In genomic region chr4:52438371-52438885, GRCm38 (mm10) we compare ENCODE assay signal across 8 mouse cellular contexts. TPM values are rescaled to one million over a fixed set of nuclear protein-coding genes. Genes with fewer than 3 reads are reported as not detected.
DNase-seq lines count a peak whose midpoint lies in the region; ATAC-seq lines count a peak whose summit lies in the region.

No protein-coding gene starts in this region.

- H3K4me1 ChIP-seq in kidney, embryonic 16.5 days (ENCODE audit: insufficient read depth, low read length) = peaks cover 8% of the 10 kb centered on the region
- peaks cover 9% of the 10 kb centered on the region for H3K4me1 ChIP-seq in hindbrain, embryonic 13.5 days (replicated peaks)
- peaks cover 8% of the 10 kb centered on the region for H3K4me1 ChIP-seq in midbrain, embryonic 12.5 days

- DNase-seq in kidney, adult 18-20 months = no peak
- peak; percentile 13 for DNase-seq in c-Kit-positive CD71-negative TER-119-negative erythroid progenitor cells, embryonic 14.5 days (ENCODE audit: low read depth)
- DNase-seq in yolk sac, embryonic 10.5 days (ENCODE audit: low spot score) = no peak
- DNase-seq in spleen, adult 18-20 months = no peak
- no peak for DNase-seq in layer of hippocampus, postnatal 36 days

- H3K9me3 ChIP-seq in kidney, embryonic 16.5 days (ENCODE audit: low read length) = no peaks in the 10 kb centered on the region
- H3K9me3 ChIP-seq in hindbrain, embryonic 13.5 days = no peaks in the 10 kb centered on the region
- H3K9me3 ChIP-seq in midbrain, embryonic 12.5 days = no peaks in the 10 kb centered on the region

- H3K27ac ChIP-seq in kidney, embryonic 16.5 days (ENCODE audit: low read length) = peak overlapping the region; percentile 51
- H3K27ac ChIP-seq in hindbrain, embryonic 13.5 days = peak overlapping the region; percentile 87
- peak overlapping the region; percentile 71 for H3K27ac ChIP-seq in midbrain, embryonic 12.5 days (replicated peaks)

- peak overlapping the region; percentile 57 for H3K4me2 ChIP-seq in kidney, embryonic 16.5 days (replicated peaks; ENCODE audit: low read depth, low read length)
- H3K4me2 ChIP-seq in hindbrain, embryonic 13.5 days = peak overlapping the region; percentile 76
- peak overlapping the region; percentile 72 for H3K4me2 ChIP-seq in midbrain, embryonic 12.5 days (replicated peaks)

- peak overlapping the region; percentile 93 for H3K4me3 ChIP-seq in kidney, embryonic 16.5 days (ENCODE audit: low read length)
- peak overlapping the region; percentile 73 for H3K4me3 ChIP-seq in hindbrain, embryonic 13.5 days
- peak overlapping the region; percentile 85 for H3K4me3 ChIP-seq in midbrain, embryonic 12.5 days

- no peaks in the 10 kb centered on the region for H3K27me3 ChIP-seq in kidney, embryonic 16.5 days (ENCODE audit: insufficient read depth, low read length)
- no peaks in the 10 kb centered on the region for H3K27me3 ChIP-seq in hindbrain, embryonic 13.5 days
- H3K27me3 ChIP-seq in midbrain, embryonic 12.5 days = no peaks in the 10 kb centered on the region

- H3K36me3 ChIP-seq in kidney, embryonic 16.5 days (ENCODE audit: insufficient read depth, low read length) = peaks cover 13% of the 10 kb centered on the region
- peaks cover 13% of the 10 kb centered on the region for H3K36me3 ChIP-seq in hindbrain, embryonic 13.5 days
- H3K36me3 ChIP-seq in midbrain, embryonic 12.5 days = peaks cover 15% of the 10 kb centered on the region

- H3K9ac ChIP-seq in kidney, embryonic 16.5 days (replicated peaks; ENCODE audit: low read length) = peak overlapping the region; percentile 69
- H3K9ac ChIP-seq in hindbrain, embryonic 13.5 days = peak overlapping the region; percentile 73
- peak overlapping the region; percentile 70 for H3K9ac ChIP-seq in midbrain, embryonic 12.5 days (replicated peaks)

- under 1% methylated on average over 20 of the region's 20 CpGs for WGBS in kidney, embryonic 16.5 days
- under 1% methylated on average over 20 of the region's 20 CpGs for WGBS in hindbrain, embryonic 13.5 days
- 1% methylated on average over 20 of the region's 20 CpGs for WGBS in midbrain, embryonic 12.5 days

- ATAC-seq in kidney, embryonic 16.5 days (ENCODE audit: low FRiP score, low TSS enrichment) = 0 out of 2 replicates have a peak, but pooled peaks have one; percentile 7
- no peak; the same call in 1 of the 2 replicates for ATAC-seq in hindbrain, embryonic 13.5 days (ENCODE audit: low FRiP score)
- no peak for ATAC-seq in midbrain, embryonic 12.5 days (ENCODE audit: low FRiP score, low read depth)

RNA-seq across cellular contexts. Expression of gene Smc2, which starts 0.6 kb away (rescaled TPM):
- polyA plus RNA-seq in kidney, embryonic 16.5 days (2015; fragmentation: Nextera tagmentation; extraction: Ambion mirVana) = 154 and 180 TPM in 2 replicates
- 73.9 and 83.2 TPM in 2 replicates for polyA plus RNA-seq in hindbrain, embryonic 13.5 days (2015; fragmentation: Nextera tagmentation; extraction: Ambion mirVana)
- polyA plus RNA-seq in midbrain, embryonic 12.5 days (2016; fragmentation: Nextera tagmentation; extraction: Ambion mirVana) = 195 and 202 TPM in 2 replicates
- 10 to 100 TPM; 10.2 to 10.9 TPM for total RNA-seq in layer of hippocampus, postnatal 36 days (2021)

RNA-seq across cellular contexts. Expression of gene Vma21-ps, which starts 58.6 kb away (rescaled TPM):
- polyA plus RNA-seq in kidney, embryonic 16.5 days (2015; fragmentation: Nextera tagmentation; extraction: Ambion mirVana) = 1.3 and 1.4 TPM in 2 replicates
- 2.6 and 2.8 TPM in 2 replicates for polyA plus RNA-seq in hindbrain, embryonic 13.5 days (2015; fragmentation: Nextera tagmentation; extraction: Ambion mirVana)
- polyA plus RNA-seq in midbrain, embryonic 12.5 days (2016; fragmentation: Nextera tagmentation; extraction: Ambion mirVana) = not detected in 2 replicates
- total RNA-seq in layer of hippocampus, postnatal 36 days (2021) = not detected
